Mouse (Mus musculus): ENCODE results near the gene Oxa1l. TPM values are rescaled to one million over a fixed set of nuclear protein-coding genes. Genes with fewer than 3 reads are reported as not detected.

Gene Oxa1l
- polyA plus RNA-seq, 2 experiments = 52.7 to 82.1 TPM

GRCm38 (mm10) chr14:54367429-54368060 is 6.9 kb downstream of the Oxa1l start:
- Histone ChIP-seq H3K4me2 (replicated peaks; ENCODE audit: low read depth, low read length, severe bottlenecking) (no peak overlapping the region), H3K27me3 (ENCODE audit: control insufficient read depth, insufficient read depth, low read length) (no peaks in the 10 kb centered on the region), H3K9me3 (ENCODE audit: control insufficient read depth, low read length) (no peaks in the 10 kb centered on the region), H3K9ac (ENCODE audit: low read depth, low read length, severe bottlenecking) (no peak overlapping the region), H3K4me1 (ENCODE audit: control insufficient read depth, insufficient read depth, low read length) (no peaks in the 10 kb centered on the region), H3K4me3 (replicated peaks; ENCODE audit: low read length) (no peak overlapping the region), H3K27ac (replicated peaks; ENCODE audit: low read depth, low read length) (no peak overlapping the region), H3K36me3 (ENCODE audit: control insufficient read depth, insufficient read depth, low read length) (peaks cover 71% of the 10 kb centered on the region)
- ATAC-seq (ENCODE audit: low FRiP score, low read depth) = no peak
- WGBS = 93% methylated on average over 18 of the region's 18 CpGs
- DNase-seq (ENCODE audit: low spot score) = no peak
- TF ChIP-seq POLR2A (IDR thresholded peaks at IDR 0.05; ENCODE audit: borderline replicate concordance, extremely low read depth, insufficient read depth, insufficient read length) = no peak

GRCm38 (mm10) chr14:54369372-54369771 is 8.7 kb downstream of the Oxa1l start:
- Histone ChIP-seq H3K4me1 (ENCODE audit: control insufficient read depth, insufficient read depth, low read length) (no peaks in the 10 kb centered on the region), H3K9me3 (ENCODE audit: control insufficient read depth, low read length) (no peaks in the 10 kb centered on the region), H3K27me3 (ENCODE audit: control insufficient read depth, insufficient read depth, low read length) (no peaks in the 10 kb centered on the region), H3K9ac (ENCODE audit: low read depth, low read length, severe bottlenecking) (no peak overlapping the region), H3K36me3 (ENCODE audit: control insufficient read depth, insufficient read depth, low read length) (peaks cover 59% of the 10 kb centered on the region), H3K4me2 (replicated peaks; ENCODE audit: low read depth, low read length, severe bottlenecking) (no peak overlapping the region), H3K4me3 (replicated peaks; ENCODE audit: low read length) (no peak overlapping the region), H3K27ac (replicated peaks; ENCODE audit: low read depth, low read length) (no peak overlapping the region)
- TF ChIP-seq POLR2A (IDR thresholded peaks at IDR 0.05; ENCODE audit: borderline replicate concordance, extremely low read depth, insufficient read depth, insufficient read length) = no peak
- WGBS = 100% methylated on average over 3 of the region's 3 CpGs
- DNase-seq (ENCODE audit: low spot score) (no peak), ATAC-seq (ENCODE audit: low FRiP score, low read depth) (no peak)

GRCm38 (mm10) chr14:54370595-54370994 is 10.0 kb downstream of the Oxa1l start:
- Histone ChIP-seq H3K4me1 (ENCODE audit: control insufficient read depth, insufficient read depth, low read length) (no peaks in the 10 kb centered on the region), H3K4me3 (replicated peaks; ENCODE audit: low read length) (no peak overlapping the region), H3K27ac (replicated peaks; ENCODE audit: low read depth, low read length) (no peak overlapping the region), H3K9ac (ENCODE audit: low read depth, low read length, severe bottlenecking) (no peak overlapping the region), H3K36me3 (ENCODE audit: control insufficient read depth, insufficient read depth, low read length) (peaks cover 51% of the 10 kb centered on the region), H3K27me3 (ENCODE audit: control insufficient read depth, insufficient read depth, low read length) (no peaks in the 10 kb centered on the region), H3K4me2 (replicated peaks; ENCODE audit: low read depth, low read length, severe bottlenecking) (no peak overlapping the region), H3K9me3 (ENCODE audit: control insufficient read depth, low read length) (no peaks in the 10 kb centered on the region)
- DNase-seq (ENCODE audit: low spot score) = no peak
- WGBS = 97% methylated on average over 6 of the region's 6 CpGs
- no peak for ATAC-seq (ENCODE audit: low FRiP score, low read depth)
- TF ChIP-seq POLR2A (IDR thresholded peaks at IDR 0.05; ENCODE audit: borderline replicate concordance, extremely low read depth, insufficient read depth, insufficient read length) = no peak

- H3K4me3 ChIP-seq (replicated peaks; ENCODE audit: low read length) = no peak overlapping the region
- no peak overlapping the region for H3K27ac ChIP-seq (replicated peaks; ENCODE audit: low read depth, low read length)
- no peaks in the 10 kb centered on the region for H3K27me3 ChIP-seq (ENCODE audit: control insufficient read depth, insufficient read depth, low read length)
- no peak overlapping the region for H3K9ac ChIP-seq (ENCODE audit: low read depth, low read length, severe bottlenecking)
- WGBS = 97% methylated on average over 10 of the region's 10 CpGs
- no peak overlapping the region for H3K4me2 ChIP-seq (replicated peaks; ENCODE audit: low read depth, low read length, severe bottlenecking)
- no peak for DNase-seq (ENCODE audit: low spot score)
- no peaks in the 10 kb centered on the region for H3K9me3 ChIP-seq (ENCODE audit: control insufficient read depth, low read length)
- no peaks in the 10 kb centered on the region for H3K4me1 ChIP-seq (ENCODE audit: control insufficient read depth, insufficient read depth, low read length)
- TF ChIP-seq POLR2A (IDR thresholded peaks at IDR 0.05; ENCODE audit: borderline replicate concordance, extremely low read depth, insufficient read depth, insufficient read length) = no peak
- no peak for ATAC-seq (ENCODE audit: low FRiP score, low read depth)
- H3K36me3 ChIP-seq (ENCODE audit: control insufficient read depth, insufficient read depth, low read length) = peaks cover 47% of the 10 kb centered on the region
Measured at GRCm38 (mm10) chr14:54371460-54371859, 10.8 kb downstream of the Oxa1l start.

GRCm38 (mm10) chr14:54372923-54373322 is 12.3 kb downstream of the Oxa1l start:
- peaks cover 33% of the 10 kb centered on the region for H3K36me3 ChIP-seq (ENCODE audit: control insufficient read depth, insufficient read depth, low read length)
- TF ChIP-seq POLR2A (IDR thresholded peaks at IDR 0.05; ENCODE audit: borderline replicate concordance, extremely low read depth, insufficient read depth, insufficient read length) = no peak
- no peaks in the 10 kb centered on the region for H3K4me1 ChIP-seq (ENCODE audit: control insufficient read depth, insufficient read depth, low read length)
- ATAC-seq (ENCODE audit: low FRiP score, low read depth) = no peak
- WGBS = 93% methylated on average over 9 of the region's 9 CpGs
- no peak overlapping the region for H3K9ac ChIP-seq (ENCODE audit: low read depth, low read length, severe bottlenecking)
- H3K9me3 ChIP-seq (ENCODE audit: control insufficient read depth, low read length) = no peaks in the 10 kb centered on the region
- no peak overlapping the region for H3K4me3 ChIP-seq (replicated peaks; ENCODE audit: low read length)
- no peak for DNase-seq (ENCODE audit: low spot score)
- H3K27ac ChIP-seq (replicated peaks; ENCODE audit: low read depth, low read length) = no peak overlapping the region
- H3K27me3 ChIP-seq (ENCODE audit: control insufficient read depth, insufficient read depth, low read length) = no peaks in the 10 kb centered on the region
- no peak overlapping the region for H3K4me2 ChIP-seq (replicated peaks; ENCODE audit: low read depth, low read length, severe bottlenecking)
